Mouse (Mus musculus) adrenal gland, adult (tissue): Measurements from ENCODE around the gene Zfp212.

Experiments used
- DNase-seq, 2 experiments: peaks; one replicate each; pipeline ENCODE4 v3.0.0; 2022 to 2023; ENCODE audit warnings: low spot score in 1 of 2; ENCODE audit not compliant: inconsistent age in 2 of 2

Gene Zfp212

GRCm38 (mm10) chr6:47919646-47920446, 430 bp upstream of the Zfp212 start:
- no peak for DNase-seq

GRCm38 (mm10) chr6:47942461-47942860, 22.2 kb downstream of the Zfp212 start:
- DNase-seq: no peak

GRCm38 (mm10) chr6:47943021-47943691, 22.9 kb downstream of the Zfp212 start:
- DNase-seq: peak; percentile 78 to 90

GRCm38 (mm10) chr6:47943721-47944120, 23.4 kb downstream of the Zfp212 start:
- no peak for DNase-seq

GRCm38 (mm10) chr6:47947388-47947787, 27.1 kb downstream of the Zfp212 start:
- no peak for DNase-seq

GRCm38 (mm10) chr6:47953191-47953726, 33.0 kb downstream of the Zfp212 start, which contains the start of gene Zfp956:
Gene Zfp956, plus strand, starts transcription at chr6:47953390.
- peak; percentile 94 to 98 for DNase-seq

- DNase-seq: no peak
These were observed 34.1 kb downstream of the Zfp212 start for GRCm38 (mm10) chr6:47954425-47954824.

GRCm38 (mm10) chr6:47957816-47958215, 37.5 kb downstream of the Zfp212 start:
- DNase-seq: peak in 1 of 2 experiments; percentile 24

GRCm38 (mm10) chr6:47960685-47961421, 40.6 kb downstream of the Zfp212 start:
- DNase-seq: no peak

GRCm38 (mm10) chr6:47963051-47963450, 42.8 kb downstream of the Zfp212 start:
- peak; percentile 77 to 79 for DNase-seq

- peak in 1 of 2 experiments; percentile 25 for DNase-seq
These were observed 47.9 kb downstream of the Zfp212 start for GRCm38 (mm10) chr6:47968166-47968565.

- no peak for DNase-seq
These were observed 54.3 kb downstream of the Zfp212 start for GRCm38 (mm10) chr6:47974599-47974998.

- DNase-seq: peak; percentile 92 to 98
These were observed 58.7 kb downstream of the Zfp212 start for GRCm38 (mm10) chr6:47978897-47979368.
